Mouse (Mus musculus) retina, postnatal 7 days (tissue): ENCODE data around the gene Pitx2.

Experiments used
- DNase-seq: peaks from one replicate; pipeline ENCODE4 v3.0.0-alpha.2; 2012; ENCODE audit warnings: low read depth, low spot score

Pitx2 gene

GRCm38 (mm10) chr3:129216911-129217561 lies 17.4 kb downstream of the Pitx2 start:
- no peak for DNase-seq

GRCm38 (mm10) chr3:129217862-129218370 lies 18.2 kb downstream of the Pitx2 start:
- no peak for DNase-seq

GRCm38 (mm10) chr3:129218371-129218921 lies 18.8 kb downstream of the Pitx2 start:
- no peak for DNase-seq

DNA sequence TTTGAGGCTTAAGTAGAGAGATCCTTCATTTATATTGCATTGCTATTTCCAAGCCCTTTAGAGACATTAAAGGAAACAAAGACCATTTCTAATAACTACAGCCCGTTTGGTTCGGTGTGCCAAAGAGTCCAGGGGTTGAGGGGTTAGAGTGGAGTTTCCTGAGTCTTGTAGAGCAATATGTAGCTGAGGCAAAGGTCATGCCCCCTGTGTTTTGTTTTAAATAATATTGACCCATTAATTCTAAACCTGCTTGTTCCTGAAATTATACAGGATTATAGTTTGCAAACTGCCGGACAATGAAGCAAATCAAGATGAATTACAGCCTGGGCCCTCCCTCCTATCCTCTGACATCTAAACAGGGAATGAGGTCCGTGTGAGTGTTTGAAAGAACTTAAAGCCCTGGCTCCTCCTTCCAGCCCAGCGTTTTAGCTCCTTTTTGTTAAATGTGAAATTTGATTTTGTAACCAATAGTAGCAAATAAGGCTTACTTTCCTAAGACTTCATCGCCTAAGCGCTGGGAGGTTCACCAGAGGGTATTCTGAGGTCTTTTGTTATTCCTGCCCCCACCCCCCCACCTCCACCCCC lies 20.5 kb downstream of the Pitx2 start:
- no peak for DNase-seq

- DNase-seq, result no peak
Measured at GRCm38 (mm10) chr3:129220681-129221379, 21.2 kb downstream of the Pitx2 start.

- DNase-seq, result no peak
Measured at GRCm38 (mm10) chr3:129221380-129222260, 21.9 kb downstream of the Pitx2 start.

- no peak for DNase-seq
Measured at GRCm38 (mm10) chr3:129222448-129223290, 23.0 kb downstream of the Pitx2 start.

DNA sequence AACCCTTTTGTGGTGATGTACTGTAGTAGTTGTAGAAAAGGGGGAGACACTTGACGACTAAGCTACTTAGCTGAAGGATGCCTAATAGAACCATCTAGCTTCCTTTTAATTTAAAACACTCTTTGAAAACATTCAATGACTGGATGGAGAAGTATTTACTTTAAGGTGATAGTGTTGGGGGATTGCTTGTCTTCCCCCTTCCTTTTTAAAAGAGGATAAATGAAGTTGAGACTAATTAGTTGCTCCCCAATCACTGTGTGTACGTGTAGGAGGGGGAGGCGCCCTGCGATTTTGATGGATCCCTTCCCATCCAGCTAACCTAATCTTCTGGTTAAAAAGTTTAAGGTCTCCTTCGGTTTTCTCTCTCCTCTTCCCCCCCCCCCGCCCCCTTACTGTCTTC lies 23.7 kb downstream of the Pitx2 start:
- DNase-seq, result no peak

DNA sequence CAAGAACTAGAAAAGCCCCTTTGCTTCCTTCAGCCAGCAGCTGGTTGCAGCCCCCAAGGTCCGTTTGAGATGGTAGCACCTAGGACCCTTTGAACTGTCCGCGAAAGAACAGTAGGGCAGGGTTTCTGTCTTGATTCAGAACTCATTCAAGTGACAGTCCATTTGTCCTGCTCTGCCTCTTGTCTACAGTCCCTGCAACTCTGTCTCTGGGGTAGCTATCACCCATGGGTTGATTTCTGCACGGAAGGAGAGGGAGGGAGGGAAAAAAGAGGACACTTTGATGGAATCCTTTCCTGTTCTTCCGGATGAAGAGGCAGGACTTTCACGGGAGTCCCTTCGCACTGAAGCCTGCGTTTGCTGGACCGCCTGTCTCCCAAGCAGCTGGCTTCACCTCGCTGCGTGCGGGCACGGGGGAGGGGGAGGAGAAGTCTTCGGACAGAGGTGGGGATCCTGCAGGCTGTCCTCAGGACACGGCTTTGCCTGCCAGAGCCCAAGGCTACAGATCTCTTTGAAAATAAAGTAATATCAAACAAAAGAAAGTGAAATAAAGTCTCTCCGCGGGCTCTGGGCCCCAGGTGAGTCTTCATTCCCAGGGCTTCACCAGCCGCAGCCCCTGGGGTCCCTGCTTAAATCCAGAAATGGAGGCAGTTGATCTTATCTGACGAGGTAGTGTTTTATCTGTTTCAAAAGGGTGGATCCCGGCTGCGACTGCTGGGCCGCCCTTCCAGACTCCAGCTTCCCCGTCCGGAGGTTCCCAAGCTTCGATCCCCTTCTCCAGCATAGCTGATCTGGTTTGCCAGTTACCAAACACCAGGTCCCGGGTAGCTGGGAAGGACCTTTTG lies 24.5 kb downstream of the Pitx2 start:
- DNase-seq, result no peak

- DNase-seq, result no peak
Measured at GRCm38 (mm10) chr3:129224806-129225576, 25.3 kb downstream of the Pitx2 start.

DNA sequence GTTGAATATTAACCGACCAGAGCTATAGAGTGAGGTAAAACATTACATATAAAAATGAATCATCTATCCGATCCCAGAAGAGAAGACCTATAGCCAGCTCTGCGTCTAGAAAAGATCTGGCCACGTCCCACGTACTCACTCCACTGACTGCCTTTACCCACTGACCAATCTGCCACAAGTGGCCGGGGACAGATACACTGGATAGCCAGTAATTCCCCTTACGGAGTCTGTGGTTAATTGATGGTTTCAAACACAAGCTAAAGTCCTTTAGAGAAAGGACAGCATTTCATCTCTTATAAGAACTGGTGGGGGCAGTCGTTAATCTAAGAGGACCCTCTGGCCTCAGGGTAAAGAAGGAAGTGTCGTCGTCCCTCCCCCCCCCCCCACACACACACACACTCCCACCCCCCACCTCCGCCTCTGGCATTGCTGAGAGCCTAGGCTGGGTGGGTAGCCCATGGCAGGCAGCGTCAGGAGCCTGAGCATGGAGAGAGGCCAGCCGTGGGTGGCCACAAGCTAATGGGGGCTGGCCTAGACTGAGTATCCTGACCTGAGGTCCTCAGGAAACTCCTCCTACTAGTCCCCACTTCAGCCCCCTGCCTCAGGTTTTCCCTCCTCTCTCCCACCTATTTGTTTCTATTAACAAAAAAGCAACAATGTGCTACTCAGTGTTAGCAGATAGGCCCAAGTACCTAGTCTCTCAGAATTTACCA lies 26.1 kb downstream of the Pitx2 start:
- DNase-seq, result no peak

- no peak for DNase-seq
Measured at GRCm38 (mm10) chr3:129226681-129227080, 27.0 kb downstream of the Pitx2 start.

GRCm38 (mm10) chr3:129227331-129227730 lies 27.7 kb downstream of the Pitx2 start:
- DNase-seq, result no peak

- no peak for DNase-seq
Measured at GRCm38 (mm10) chr3:129238010-129238409, 38.3 kb downstream of the Pitx2 start.

GRCm38 (mm10) chr3:129238664-129239258 lies 39.1 kb downstream of the Pitx2 start:
- DNase-seq, result no peak

DNA sequence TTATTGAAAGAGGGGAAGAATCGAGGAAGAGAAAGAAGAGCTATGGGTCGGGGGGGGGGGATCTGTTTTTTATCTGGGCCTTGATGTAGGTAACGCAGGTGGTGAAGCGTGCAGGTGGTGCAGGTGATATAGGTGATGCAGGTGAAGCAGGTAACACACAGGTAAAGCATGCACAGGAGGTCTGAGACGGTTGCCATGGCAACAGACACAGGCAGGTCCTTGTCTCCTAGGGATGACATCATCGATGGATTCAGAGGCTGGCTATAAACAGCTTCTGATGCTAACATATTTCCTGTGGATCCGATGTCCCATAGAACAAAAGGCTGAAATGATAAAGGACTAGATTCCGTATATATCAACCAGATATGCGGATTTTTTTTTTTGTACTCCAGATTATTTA lies 51.3 kb downstream of the Pitx2 start:
- no peak for DNase-seq

- no peak for DNase-seq
Measured at GRCm38 (mm10) chr3:129254246-129254645, 54.6 kb downstream of the Pitx2 start.

GRCm38 (mm10) chr3:129256283-129256682 lies 56.6 kb downstream of the Pitx2 start:
- no peak for DNase-seq
